Mouse (Mus musculus) cerebellum, postnatal 10 days (tissue): Measurements from ENCODE around the gene D5Ertd579e.

Experiments used
- DNase-seq, 2 experiments: peaks; one replicate each; pipeline ENCODE4 v3.0.0; 2021; ENCODE audit warnings: mixed read lengths in 2 of 2

D5Ertd579e gene

GRCm38 (mm10) chr5:36720219-36720618 is 24.4 kb upstream of the D5Ertd579e start:
- DNase-seq, result no peak

DNA sequence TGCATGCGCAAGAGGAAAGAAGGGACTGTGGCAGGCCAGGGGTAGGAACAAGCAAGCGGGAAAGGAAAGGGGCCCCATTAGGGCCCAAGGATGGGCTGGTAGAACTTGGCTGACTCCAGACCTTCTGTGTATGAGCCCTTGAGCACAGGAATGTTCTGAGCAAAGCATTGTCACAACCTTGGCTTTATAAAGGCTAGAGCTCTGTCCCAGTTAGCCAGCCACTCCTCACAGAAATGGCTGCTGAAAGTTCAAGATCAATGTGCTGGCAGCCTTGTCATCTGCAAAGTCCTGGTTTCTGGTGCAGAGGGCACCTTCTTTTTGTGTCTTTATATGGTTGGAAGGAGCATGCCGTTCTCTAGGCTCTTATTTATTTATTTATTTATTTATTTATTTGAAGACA is 23.8 kb upstream of the D5Ertd579e start:
- no peak for DNase-seq

DNA sequence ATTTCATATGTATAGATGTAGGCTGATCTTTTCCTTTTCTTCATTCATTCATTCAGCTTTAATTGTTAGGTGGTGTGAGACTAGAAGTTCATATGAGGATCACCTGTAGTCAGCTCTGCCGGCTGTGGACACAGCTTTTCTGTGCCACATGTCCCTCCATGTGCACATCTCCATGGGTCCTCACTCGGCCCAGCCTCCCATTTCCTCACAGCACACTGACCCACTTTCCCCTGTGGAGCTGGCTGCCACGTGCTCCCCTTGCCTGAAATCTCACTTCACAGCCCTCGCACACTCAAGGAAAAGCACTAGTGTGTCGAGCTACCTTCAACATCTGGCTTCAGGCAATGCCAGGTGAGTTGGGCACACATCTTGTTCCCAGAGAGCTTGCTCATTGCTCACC is 23.3 kb upstream of the D5Ertd579e start:
- DNase-seq, result no peak

DNA sequence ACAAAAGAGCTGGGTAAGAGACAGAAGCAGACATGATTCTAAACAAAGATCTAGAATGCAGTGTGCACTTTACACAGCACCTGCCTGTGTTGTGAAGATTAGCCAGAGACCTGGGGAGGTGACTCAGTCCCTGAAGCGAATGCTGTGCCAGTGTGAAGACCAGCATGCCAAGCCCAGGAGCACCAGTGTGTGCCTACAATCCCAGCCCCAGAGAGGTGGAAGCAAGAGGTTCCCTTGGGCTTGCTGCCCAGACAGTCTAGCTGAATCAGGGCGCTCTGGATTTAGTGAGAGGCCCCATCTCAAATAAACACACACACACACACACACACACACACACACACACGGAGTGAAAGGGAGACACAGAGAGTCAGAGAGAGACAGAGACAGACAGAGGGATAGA is 22.1 kb upstream of the D5Ertd579e start:
- peak in 1 of 2 experiments; percentile 45 for DNase-seq

GRCm38 (mm10) chr5:36716816-36717215 is 21.0 kb upstream of the D5Ertd579e start:
- no peak for DNase-seq

DNA sequence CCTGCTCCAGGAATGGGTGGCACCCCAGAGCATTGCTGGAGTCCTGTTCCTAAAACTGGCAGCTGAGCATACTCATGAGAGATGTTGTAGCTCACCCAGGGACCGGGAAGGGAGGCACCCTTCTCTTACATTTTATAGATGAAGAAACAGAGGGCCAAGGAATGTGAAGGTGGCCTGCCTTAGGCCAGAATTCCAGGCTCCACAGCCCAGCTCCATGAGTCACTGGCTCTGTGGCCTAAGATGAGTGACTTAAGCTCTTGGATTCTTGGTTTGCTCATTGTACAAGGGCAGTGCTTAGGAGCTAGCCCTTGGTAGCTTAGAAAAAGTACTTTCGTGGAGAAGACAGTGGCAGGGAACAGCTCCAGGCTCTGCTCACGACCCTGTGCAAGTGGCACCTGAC is 19.0 kb upstream of the D5Ertd579e start:
- no peak for DNase-seq

- no peak for DNase-seq
Measured at GRCm38 (mm10) chr5:36713693-36714092, 17.9 kb upstream of the D5Ertd579e start.

- DNase-seq, result peak in 1 of 2 experiments; percentile 54
Measured at GRCm38 (mm10) chr5:36712553-36713534, 17.0 kb upstream of the D5Ertd579e start.

- no peak for DNase-seq
Measured at GRCm38 (mm10) chr5:36711863-36712262, 16.0 kb upstream of the D5Ertd579e start.

GRCm38 (mm10) chr5:36705792-36706191 is 10.0 kb upstream of the D5Ertd579e start:
- DNase-seq, result no peak

- DNase-seq, result peak in 1 of 2 experiments; percentile 40
Measured at GRCm38 (mm10) chr5:36705390-36705789, 9.6 kb upstream of the D5Ertd579e start.

DNA sequence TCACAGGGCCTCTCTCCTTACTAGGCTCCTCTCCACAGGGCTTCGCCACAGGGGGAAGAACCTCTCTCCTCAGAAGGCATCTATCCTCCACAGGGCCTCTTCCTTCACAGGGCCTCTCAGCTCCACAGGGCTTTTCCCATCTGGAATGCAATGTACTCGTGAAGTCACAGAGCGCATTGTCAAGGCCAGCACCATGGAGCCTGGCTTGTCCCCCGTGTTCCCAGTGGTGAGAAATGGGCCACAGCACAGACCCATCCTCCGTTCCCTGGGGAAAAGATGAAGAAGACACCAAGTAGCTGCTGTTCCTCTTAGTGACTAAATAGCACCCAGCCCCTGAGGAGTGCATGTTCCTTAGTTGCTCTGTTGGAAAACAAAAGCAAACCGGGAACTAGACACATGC is 8.9 kb upstream of the D5Ertd579e start:
- no peak for DNase-seq

- no peak for DNase-seq
Measured at GRCm38 (mm10) chr5:36700939-36701620, 5.3 kb upstream of the D5Ertd579e start.

GRCm38 (mm10) chr5:36698689-36699088 is 2.9 kb upstream of the D5Ertd579e start:
- no peak for DNase-seq

- DNase-seq, result no peak
Measured at GRCm38 (mm10) chr5:36698067-36698670, 2.3 kb upstream of the D5Ertd579e start.

DNA sequence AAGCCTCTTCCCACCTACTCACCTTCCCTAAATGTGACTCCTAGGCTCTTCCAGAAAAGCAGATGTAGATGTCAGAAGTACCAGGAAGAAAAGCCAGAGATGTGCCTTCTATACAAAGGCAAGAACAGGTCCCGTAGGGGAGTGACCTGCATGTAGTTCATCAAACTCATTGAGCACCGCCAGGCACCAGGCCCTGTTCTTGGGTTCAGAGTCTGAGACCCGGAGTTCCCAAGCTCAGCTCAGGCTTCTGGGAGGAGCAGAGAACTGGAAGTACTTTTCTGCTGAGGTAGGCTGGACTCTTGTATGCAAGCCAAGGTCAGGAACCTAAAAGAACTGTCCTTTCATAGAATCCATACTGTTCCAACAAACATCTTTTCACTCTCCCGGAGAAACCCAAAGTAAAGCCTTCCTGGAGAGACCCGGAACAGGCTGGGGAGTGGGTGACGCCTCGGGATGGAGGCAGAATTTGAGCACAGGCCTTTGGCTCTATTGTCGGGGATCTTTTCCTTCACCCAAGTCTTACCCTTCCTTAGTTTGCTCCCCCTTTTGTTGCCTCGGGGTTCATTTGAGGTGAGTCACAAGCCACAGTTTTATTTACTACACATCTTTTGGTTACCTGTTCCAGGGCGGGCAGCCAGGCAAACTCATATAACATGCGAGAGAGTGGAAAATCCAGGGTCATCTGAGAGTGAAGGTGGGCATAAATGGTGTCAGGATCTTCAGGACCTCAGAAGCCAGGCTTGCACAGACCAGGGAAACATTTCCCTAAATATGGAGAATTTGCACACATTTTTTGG is 878 bp upstream of the D5Ertd579e start:
- DNase-seq, result peak in 1 of 2 experiments; percentile 23

DNA sequence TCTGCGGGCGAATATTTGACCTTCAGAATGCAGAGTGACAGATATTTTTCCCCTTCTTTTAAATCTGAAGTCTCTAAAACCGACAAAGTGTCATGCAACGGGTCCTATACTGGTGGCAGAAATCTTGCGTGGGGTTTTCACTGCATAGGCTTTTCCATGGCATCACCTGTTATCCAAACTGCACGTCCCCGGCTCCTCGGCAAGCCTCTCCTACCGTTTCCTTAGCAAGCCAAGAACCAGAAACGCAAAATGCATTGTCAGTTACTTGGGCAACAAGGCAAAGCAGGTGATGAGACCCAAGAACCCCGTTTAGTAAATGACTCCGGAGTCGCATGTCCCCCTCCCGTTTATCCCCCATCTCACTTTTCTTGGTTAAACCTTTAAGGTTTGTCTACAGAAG is 819 bp downstream of the D5Ertd579e start:
- DNase-seq, result no peak

DNA sequence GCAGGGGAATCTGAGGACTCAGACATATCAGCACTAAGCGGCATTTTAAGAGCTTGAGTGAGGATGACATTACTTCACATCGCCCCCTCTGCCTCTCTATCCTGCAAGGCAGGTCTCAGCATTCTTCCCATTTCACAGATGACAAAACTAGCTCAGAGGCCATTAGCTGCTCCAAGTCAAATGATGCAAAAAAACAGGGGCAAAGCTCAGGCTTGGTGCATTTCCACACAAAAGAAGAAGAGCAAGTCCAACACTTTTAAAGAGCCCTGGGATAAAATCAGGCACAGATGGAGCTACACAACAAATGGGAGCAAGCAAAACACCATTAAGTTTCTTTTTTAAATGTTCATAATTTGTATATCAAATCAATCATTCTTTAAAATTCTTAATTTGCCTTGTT is 2.2 kb downstream of the D5Ertd579e start:
- no peak for DNase-seq

DNA sequence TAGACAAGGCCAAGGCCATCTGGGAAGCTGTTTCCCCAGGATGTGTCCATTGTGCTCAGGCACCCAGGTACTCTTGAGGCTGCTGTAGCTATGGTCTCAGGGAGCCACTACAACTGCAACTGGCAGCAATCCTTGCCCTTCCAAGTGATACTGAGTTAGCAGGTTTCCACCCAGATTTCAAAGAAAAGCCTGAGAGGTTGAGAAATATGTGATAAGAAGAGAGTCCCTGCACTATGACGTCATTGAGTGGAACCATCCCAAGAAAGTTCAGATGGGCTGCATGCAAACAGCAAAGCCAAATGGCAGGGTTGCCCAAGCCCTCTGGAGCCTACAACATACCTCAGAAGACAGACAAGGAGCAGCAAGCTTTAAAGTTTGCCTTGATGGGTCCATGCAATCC is 4.4 kb downstream of the D5Ertd579e start:
- no peak for DNase-seq

GRCm38 (mm10) chr5:36685170-36685569 is 10.7 kb downstream of the D5Ertd579e start:
- DNase-seq, result no peak

- DNase-seq, result no peak
Measured at GRCm38 (mm10) chr5:36683586-36683985, 12.2 kb downstream of the D5Ertd579e start.

GRCm38 (mm10) chr5:36681219-36681618 is 14.6 kb downstream of the D5Ertd579e start:
- no peak for DNase-seq
